Mouse (Mus musculus) E14TG2a.4 (cell line): ENCODE data around the gene Cdcp1.

Source experiments
- CTCF ChIP-seq: conservative IDR thresholded peaks from 2 replicates; pipeline ENCODE4 v1.5.1; 2014; ENCODE audit warnings: low read length
- NANOG ChIP-seq: IDR thresholded peaks from 2 replicates; pipeline ENCODE4 v1.6.1; 2014; ENCODE audit warnings: borderline replicate concordance, low read length, mixed read lengths

DNA sequence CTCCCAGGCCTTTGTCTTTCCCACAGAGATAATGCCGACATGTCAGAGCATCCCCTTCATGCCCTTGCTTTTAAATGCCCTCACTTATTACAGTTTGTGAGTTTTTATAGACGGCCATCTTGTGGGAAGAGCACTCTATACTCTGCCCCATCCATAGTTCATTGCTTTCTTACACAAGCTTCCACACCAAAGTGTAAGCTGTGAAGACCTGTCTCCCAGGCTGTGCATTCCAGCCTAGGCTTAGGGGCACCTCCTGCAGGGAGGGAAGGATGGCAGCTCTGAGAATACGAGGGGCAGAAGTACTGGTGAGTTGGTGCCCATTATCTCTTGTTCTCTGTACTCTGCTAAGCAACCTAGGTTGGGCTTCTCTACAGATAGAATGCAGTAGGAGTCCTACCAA lies 82.8 kb downstream of the Cdcp1 start:
- TF ChIP-seq CTCF (no peak), NANOG (no peak)
